Mouse (Mus musculus): ENCODE data around the gene Mettl22. TPM values are rescaled to one million over a fixed set of nuclear protein-coding genes. Genes with fewer than 3 reads are reported as not detected.
A peak's percentile ranks its signal among the peaks of the same experiment; 100 is the strongest.

Gene Mettl22
- total RNA-seq, 2 experiments from 2014 or later: 2.9 to 4.5 TPM

GRCm38 (mm10) chr16:8509894-8510293, 39.3 kb downstream of the Mettl22 start:
- ATAC-seq (ENCODE audit: poor library complexity, severe bottlenecking): no peak

GRCm38 (mm10) chr16:8512830-8513229, 42.2 kb downstream of the Mettl22 start:
- no peak for ATAC-seq (ENCODE audit: poor library complexity, severe bottlenecking)

- ATAC-seq (ENCODE audit: poor library complexity, severe bottlenecking): peak; percentile 27; the same call in 1 of the 2 replicates
Measured at GRCm38 (mm10) chr16:8513236-8513906, 42.8 kb downstream of the Mettl22 start, which contains the start of gene Abat. TSS of gene Abat (plus strand) at chr16:8513429.

GRCm38 (mm10) chr16:8514180-8514579, 43.6 kb downstream of the Mettl22 start:
- no peak for ATAC-seq (ENCODE audit: poor library complexity, severe bottlenecking)

GRCm38 (mm10) chr16:8520525-8520924, 49.9 kb downstream of the Mettl22 start:
- ATAC-seq (ENCODE audit: poor library complexity, severe bottlenecking): no peak

GRCm38 (mm10) chr16:8521322-8521721, 50.7 kb downstream of the Mettl22 start:
- ATAC-seq (ENCODE audit: poor library complexity, severe bottlenecking): no peak

- ATAC-seq (ENCODE audit: poor library complexity, severe bottlenecking): no peak
Measured at GRCm38 (mm10) chr16:8523480-8524144, 53.0 kb downstream of the Mettl22 start.

GRCm38 (mm10) chr16:8524163-8524847, 53.7 kb downstream of the Mettl22 start:
- ATAC-seq (ENCODE audit: poor library complexity, severe bottlenecking): no peak

GRCm38 (mm10) chr16:8525293-8525692, 54.7 kb downstream of the Mettl22 start:
- ATAC-seq (ENCODE audit: poor library complexity, severe bottlenecking): no peak

- no peak for ATAC-seq (ENCODE audit: poor library complexity, severe bottlenecking)
Measured at GRCm38 (mm10) chr16:8525877-8526276, 55.3 kb downstream of the Mettl22 start.

- ATAC-seq (ENCODE audit: poor library complexity, severe bottlenecking): no peak
Measured at GRCm38 (mm10) chr16:8529389-8529788, 58.8 kb downstream of the Mettl22 start.

GRCm38 (mm10) chr16:8530018-8530417, 59.4 kb downstream of the Mettl22 start:
- no peak for ATAC-seq (ENCODE audit: poor library complexity, severe bottlenecking)

- ATAC-seq (ENCODE audit: poor library complexity, severe bottlenecking): no peak
Measured at GRCm38 (mm10) chr16:8532461-8532860, 61.9 kb downstream of the Mettl22 start.

- no peak for ATAC-seq (ENCODE audit: poor library complexity, severe bottlenecking)
Measured at GRCm38 (mm10) chr16:8532894-8533293, 62.3 kb downstream of the Mettl22 start.

- no peak for ATAC-seq (ENCODE audit: poor library complexity, severe bottlenecking)
Measured at GRCm38 (mm10) chr16:8533477-8533876, 62.9 kb downstream of the Mettl22 start.

- no peak for ATAC-seq (ENCODE audit: poor library complexity, severe bottlenecking)
Measured at GRCm38 (mm10) chr16:8534466-8535200, 64.0 kb downstream of the Mettl22 start.

GRCm38 (mm10) chr16:8535411-8535810, 64.8 kb downstream of the Mettl22 start:
- ATAC-seq (ENCODE audit: poor library complexity, severe bottlenecking): no peak

- ATAC-seq (ENCODE audit: poor library complexity, severe bottlenecking): no peak
Measured at GRCm38 (mm10) chr16:8539150-8539865, 68.7 kb downstream of the Mettl22 start.
